Mouse (Mus musculus): ENCODE measurements around the gene Cacna1d.

GRCm38 (mm10) chr14:30136965-30137364 is 354.3 kb downstream of the Cacna1d start:
- TF ChIP-seq EP300 (optimal IDR thresholded peaks at IDR 0.05) (no peak), CTCF (IDR thresholded peaks at IDR 0.05; ENCODE audit: low read depth) (peak; percentile 99)

Measured in stomach, postnatal 0 days (tissue).